Mouse (Mus musculus): ENCODE data around the gene Phkg1.

DNA sequence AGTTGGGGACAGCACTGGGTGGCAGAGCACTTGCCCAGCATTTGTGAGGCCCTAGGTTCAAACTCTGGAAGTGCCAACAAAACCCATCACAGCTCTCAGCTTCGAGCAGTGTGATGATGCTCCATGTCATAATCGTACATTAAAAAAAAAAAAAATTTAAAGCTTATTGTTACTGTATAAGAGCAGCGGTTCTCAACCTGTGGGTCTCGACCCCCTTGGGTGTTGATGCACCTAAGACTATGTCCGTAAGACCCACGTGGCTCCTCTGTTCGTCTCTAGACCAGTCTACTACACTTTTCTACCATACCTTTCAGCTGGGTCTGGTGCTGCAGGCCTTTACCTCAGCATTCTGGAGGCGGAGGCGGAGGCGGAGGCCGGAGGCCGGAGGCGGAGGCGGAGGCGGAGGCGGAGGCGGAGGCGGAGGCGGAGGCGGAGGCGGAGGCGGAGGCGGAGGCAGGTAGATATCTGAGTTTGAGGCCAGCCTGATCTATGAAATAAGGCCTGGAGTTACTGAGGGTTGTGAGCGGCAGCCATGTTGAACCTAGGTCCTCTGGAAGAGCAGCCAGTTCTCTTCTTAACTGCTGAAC lies 19.8 kb upstream of the Phkg1 start:
- TF ChIP-seq CTCF (IDR thresholded peaks at IDR 0.05) (no peak), EP300 (IDR thresholded peaks at IDR 0.05) (no peak)
